Mouse (Mus musculus) adrenal gland (tissue): Measurements from ENCODE around the gene St6galnac4.

Experiments used
- intact Hi-C: fragments of 180-260 bp; cut with DNase I; formaldehyde crosslinking; loops from one replicate; pipeline ENCODE4 v1.15.1; 2025

The St6galnac4 gene

GRCm38 (mm10) chr2:32625212-32625872 lies 38.4 kb downstream of the St6galnac4 start:
- intact Hi-C loops, result no loop called here

- intact Hi-C loops, result no loop called here
Observed at GRCm38 (mm10) chr2:32625873-32626694, 39.2 kb downstream of the St6galnac4 start.

- intact Hi-C loops, result no loop called here
Observed at GRCm38 (mm10) chr2:32627266-32628043, 40.6 kb downstream of the St6galnac4 start.

GRCm38 (mm10) chr2:32628044-32628550 lies 41.2 kb downstream of the St6galnac4 start:
- intact Hi-C loops, result no loop called here

GRCm38 (mm10) chr2:32628729-32629128 lies 41.8 kb downstream of the St6galnac4 start:
- intact Hi-C loops, result no loop called here

- intact Hi-C loops, result no loop called here
Observed at GRCm38 (mm10) chr2:32629276-32629976, 42.5 kb downstream of the St6galnac4 start.

GRCm38 (mm10) chr2:32630036-32630435 lies 43.1 kb downstream of the St6galnac4 start:
- intact Hi-C loops, result loop anchor here (2.0 to 10.0 kb wide), 2 partner anchors 59 to 125 kb away; partner anchors contain the start of gene Tor2a

GRCm38 (mm10) chr2:32631046-32631445 lies 44.2 kb downstream of the St6galnac4 start:
- intact Hi-C loops, result loop anchor here (2.0 to 10.0 kb wide), 2 partner anchors 58 to 124 kb away; partner anchors contain the start of gene Tor2a

- intact Hi-C loops, result loop anchor here (2.0 to 10.0 kb wide), 2 partner anchors 57 to 123 kb away; partner anchors contain the start of gene Tor2a
Observed at GRCm38 (mm10) chr2:32631737-32632394, 45.0 kb downstream of the St6galnac4 start.

GRCm38 (mm10) chr2:32633660-32634059 lies 46.8 kb downstream of the St6galnac4 start:
- intact Hi-C loops, result loop anchor here (10.0 kb wide), 1 partner anchor 121 kb away; the partner anchor contains the start of gene Tor2a

- intact Hi-C loops, result loop anchor here (10.0 kb wide), 1 partner anchor 120 kb away; the partner anchor contains the start of gene Tor2a
Observed at GRCm38 (mm10) chr2:32634277-32635105, 47.6 kb downstream of the St6galnac4 start.

- intact Hi-C loops, result loop anchor here (10.0 kb wide), 1 partner anchor 118 kb away; the partner anchor contains the start of gene Tor2a
Observed at GRCm38 (mm10) chr2:32636617-32637016, 49.7 kb downstream of the St6galnac4 start.

GRCm38 (mm10) chr2:32637778-32638281 lies 50.9 kb downstream of the St6galnac4 start:
- intact Hi-C loops, result loop anchor here (10.0 kb wide), 1 partner anchor 117 kb away; the partner anchor contains the start of gene Tor2a

GRCm38 (mm10) chr2:32639632-32640031 lies 52.7 kb downstream of the St6galnac4 start:
- intact Hi-C loops, result loop anchor here (10.0 kb wide), 1 partner anchor 115 kb away; the partner anchor contains the start of gene Tor2a

- intact Hi-C loops, result no loop called here
Observed at GRCm38 (mm10) chr2:32640550-32641051, 53.7 kb downstream of the St6galnac4 start.

GRCm38 (mm10) chr2:32641810-32642209 lies 54.9 kb downstream of the St6galnac4 start:
- intact Hi-C loops, result no loop called here

GRCm38 (mm10) chr2:32642813-32643212 lies 55.9 kb downstream of the St6galnac4 start:
- intact Hi-C loops, result no loop called here

GRCm38 (mm10) chr2:32644083-32644482 lies 57.2 kb downstream of the St6galnac4 start:
- intact Hi-C loops, result no loop called here
